Mouse (Mus musculus): ENCODE measurements around the gene Gcnt2. TPM values are rescaled to one million over a fixed set of nuclear protein-coding genes. Genes with fewer than 3 reads are reported as not detected.

Gcnt2 gene
- polyA plus RNA-seq, 1 experiment from 2014 or later: 7.4 TPM

GRCm38 (mm10) chr13:40932573-40932972 lies 73.0 kb downstream of the Gcnt2 start:
- H3K4me3 ChIP-seq (ENCODE audit: low read depth, low read length): no peak overlapping the region
- H3K27ac ChIP-seq (ENCODE audit: low read depth, low read length): no peak overlapping the region
- ATAC-seq (ENCODE audit: low FRiP score): no peak
- no peak overlapping the region for H3K4me2 ChIP-seq (replicated peaks; ENCODE audit: low read depth, low read length)
- no peaks in the 10 kb centered on the region for H3K4me1 ChIP-seq (replicated peaks; ENCODE audit: control insufficient read depth, insufficient read depth, low read length)
- H3K27me3 ChIP-seq (ENCODE audit: control insufficient read depth, insufficient read depth, low read length): no peaks in the 10 kb centered on the region
- no peak for DNase-seq (ENCODE audit: low spot score)
- H3K36me3 ChIP-seq (ENCODE audit: control insufficient read depth, insufficient read depth, low read length): no peaks in the 10 kb centered on the region
- 88% methylated on average over 5 of the region's 5 CpGs for WGBS
- H3K9me3 ChIP-seq (ENCODE audit: control insufficient read depth, low read length): no peaks in the 10 kb centered on the region
- H3K9ac ChIP-seq (ENCODE audit: low read depth, low read length): no peak overlapping the region

GRCm38 (mm10) chr13:40934341-40934740 lies 74.8 kb downstream of the Gcnt2 start:
- ATAC-seq (ENCODE audit: low FRiP score): no peak
- Histone ChIP-seq H3K27me3 (ENCODE audit: control insufficient read depth, insufficient read depth, low read length) (no peaks in the 10 kb centered on the region), H3K4me2 (replicated peaks; ENCODE audit: low read depth, low read length) (no peak overlapping the region), H3K9me3 (ENCODE audit: control insufficient read depth, low read length) (no peaks in the 10 kb centered on the region), H3K4me3 (ENCODE audit: low read depth, low read length) (no peak overlapping the region), H3K4me1 (replicated peaks; ENCODE audit: control insufficient read depth, insufficient read depth, low read length) (no peaks in the 10 kb centered on the region), H3K36me3 (ENCODE audit: control insufficient read depth, insufficient read depth, low read length) (no peaks in the 10 kb centered on the region), H3K9ac (ENCODE audit: low read depth, low read length) (no peak overlapping the region), H3K27ac (ENCODE audit: low read depth, low read length) (no peak overlapping the region)
- 76% methylated on average over 3 of the region's 3 CpGs for WGBS
- no peak for DNase-seq (ENCODE audit: low spot score)

GRCm38 (mm10) chr13:40937586-40937985 lies 78.0 kb downstream of the Gcnt2 start:
- H3K4me2 ChIP-seq (replicated peaks; ENCODE audit: low read depth, low read length): no peak overlapping the region
- no peak overlapping the region for H3K27ac ChIP-seq (ENCODE audit: low read depth, low read length)
- DNase-seq (ENCODE audit: low spot score) (no peak), ATAC-seq (ENCODE audit: low FRiP score) (no peak)
- no peak overlapping the region for H3K4me3 ChIP-seq (ENCODE audit: low read depth, low read length)
- no peaks in the 10 kb centered on the region for H3K4me1 ChIP-seq (replicated peaks; ENCODE audit: control insufficient read depth, insufficient read depth, low read length)
- 61% methylated on average over 5 of the region's 5 CpGs for WGBS
- no peak overlapping the region for H3K9ac ChIP-seq (ENCODE audit: low read depth, low read length)
- H3K36me3 ChIP-seq (ENCODE audit: control insufficient read depth, insufficient read depth, low read length): no peaks in the 10 kb centered on the region
- no peaks in the 10 kb centered on the region for H3K27me3 ChIP-seq (ENCODE audit: control insufficient read depth, insufficient read depth, low read length)
- no peaks in the 10 kb centered on the region for H3K9me3 ChIP-seq (ENCODE audit: control insufficient read depth, low read length)

- no peaks in the 10 kb centered on the region for H3K4me1 ChIP-seq (replicated peaks; ENCODE audit: control insufficient read depth, insufficient read depth, low read length)
- no peak for DNase-seq (ENCODE audit: low spot score)
Observed at GRCm38 (mm10) chr13:40938485-40939357, 79.2 kb downstream of the Gcnt2 start.

GRCm38 (mm10) chr13:40943066-40943465 lies 83.5 kb downstream of the Gcnt2 start:
- H3K4me1 ChIP-seq (replicated peaks; ENCODE audit: control insufficient read depth, insufficient read depth, low read length): no peaks in the 10 kb centered on the region
- H3K27me3 ChIP-seq (ENCODE audit: control insufficient read depth, insufficient read depth, low read length): no peaks in the 10 kb centered on the region
- no peak overlapping the region for H3K27ac ChIP-seq (ENCODE audit: low read depth, low read length)
- ATAC-seq (ENCODE audit: low FRiP score) (no peak), DNase-seq (ENCODE audit: low spot score) (no peak)
- no peak overlapping the region for H3K9ac ChIP-seq (ENCODE audit: low read depth, low read length)
- no peak overlapping the region for H3K4me3 ChIP-seq (ENCODE audit: low read depth, low read length)
- no peak overlapping the region for H3K4me2 ChIP-seq (replicated peaks; ENCODE audit: low read depth, low read length)
- WGBS: 90% methylated on average over 1 of the region's 1 CpGs
- H3K9me3 ChIP-seq (ENCODE audit: control insufficient read depth, low read length): no peaks in the 10 kb centered on the region
- no peaks in the 10 kb centered on the region for H3K36me3 ChIP-seq (ENCODE audit: control insufficient read depth, insufficient read depth, low read length)

More at GRCm38 (mm10) chr13:40938485-40939357, 79.2 kb downstream of the Gcnt2 start:
- 88% methylated on average over 11 of the region's 11 CpGs for WGBS
- no peak overlapping the region for H3K27ac ChIP-seq (ENCODE audit: low read depth, low read length)
- H3K9ac ChIP-seq (ENCODE audit: low read depth, low read length): no peak overlapping the region
- H3K27me3 ChIP-seq (ENCODE audit: control insufficient read depth, insufficient read depth, low read length): no peaks in the 10 kb centered on the region
- no peak for ATAC-seq (ENCODE audit: low FRiP score)
- H3K9me3 ChIP-seq (ENCODE audit: control insufficient read depth, low read length): no peaks in the 10 kb centered on the region
- no peak overlapping the region for H3K4me3 ChIP-seq (ENCODE audit: low read depth, low read length)
- H3K36me3 ChIP-seq (ENCODE audit: control insufficient read depth, insufficient read depth, low read length): no peaks in the 10 kb centered on the region
- H3K4me2 ChIP-seq (replicated peaks; ENCODE audit: low read depth, low read length): no peak overlapping the region

- H3K9me3 ChIP-seq (ENCODE audit: control insufficient read depth, low read length): no peaks in the 10 kb centered on the region
- H3K4me2 ChIP-seq (replicated peaks; ENCODE audit: low read depth, low read length): no peak overlapping the region
- no peaks in the 10 kb centered on the region for H3K27me3 ChIP-seq (ENCODE audit: control insufficient read depth, insufficient read depth, low read length)
- DNase-seq (ENCODE audit: low spot score): no peak
- 71% methylated on average over 5 of the region's 5 CpGs for WGBS
- no peak for ATAC-seq (ENCODE audit: low FRiP score)
- H3K27ac ChIP-seq (ENCODE audit: low read depth, low read length): no peak overlapping the region
- H3K9ac ChIP-seq (ENCODE audit: low read depth, low read length): no peak overlapping the region
- no peak overlapping the region for H3K4me3 ChIP-seq (ENCODE audit: low read depth, low read length)
- no peaks in the 10 kb centered on the region for H3K36me3 ChIP-seq (ENCODE audit: control insufficient read depth, insufficient read depth, low read length)
- no peaks in the 10 kb centered on the region for H3K4me1 ChIP-seq (replicated peaks; ENCODE audit: control insufficient read depth, insufficient read depth, low read length)
Observed at GRCm38 (mm10) chr13:40943936-40944335, 84.4 kb downstream of the Gcnt2 start.

- Histone ChIP-seq H3K9ac (ENCODE audit: low read depth, low read length) (no peak overlapping the region), H3K4me3 (ENCODE audit: low read depth, low read length) (no peak overlapping the region), H3K27ac (ENCODE audit: low read depth, low read length) (no peak overlapping the region), H3K36me3 (ENCODE audit: control insufficient read depth, insufficient read depth, low read length) (no peaks in the 10 kb centered on the region), H3K4me1 (replicated peaks; ENCODE audit: control insufficient read depth, insufficient read depth, low read length) (no peaks in the 10 kb centered on the region), H3K9me3 (ENCODE audit: control insufficient read depth, low read length) (no peaks in the 10 kb centered on the region), H3K27me3 (ENCODE audit: control insufficient read depth, insufficient read depth, low read length) (no peaks in the 10 kb centered on the region), H3K4me2 (replicated peaks; ENCODE audit: low read depth, low read length) (no peak overlapping the region)
- 15% methylated on average over 3 of the region's 3 CpGs for WGBS
- ATAC-seq (ENCODE audit: low FRiP score) (no peak), DNase-seq (ENCODE audit: low spot score) (no peak)
Observed at GRCm38 (mm10) chr13:40944346-40944745, 84.8 kb downstream of the Gcnt2 start.

- no peaks in the 10 kb centered on the region for H3K4me1 ChIP-seq (replicated peaks; ENCODE audit: control insufficient read depth, insufficient read depth, low read length)
- DNase-seq (ENCODE audit: low spot score): no peak
- no peaks in the 10 kb centered on the region for H3K36me3 ChIP-seq (ENCODE audit: control insufficient read depth, insufficient read depth, low read length)
- ATAC-seq (ENCODE audit: low FRiP score): no peak
- no peak overlapping the region for H3K9ac ChIP-seq (ENCODE audit: low read depth, low read length)
- 90% methylated on average over 3 of the region's 3 CpGs for WGBS
- H3K4me2 ChIP-seq (replicated peaks; ENCODE audit: low read depth, low read length): no peak overlapping the region
- H3K4me3 ChIP-seq (ENCODE audit: low read depth, low read length): no peak overlapping the region
- no peaks in the 10 kb centered on the region for H3K27me3 ChIP-seq (ENCODE audit: control insufficient read depth, insufficient read depth, low read length)
- H3K9me3 ChIP-seq (ENCODE audit: control insufficient read depth, low read length): no peaks in the 10 kb centered on the region
- H3K27ac ChIP-seq (ENCODE audit: low read depth, low read length): no peak overlapping the region
Observed at GRCm38 (mm10) chr13:40946513-40946912, 87.0 kb downstream of the Gcnt2 start.

GRCm38 (mm10) chr13:40947538-40948205 lies 88.1 kb downstream of the Gcnt2 start:
- Histone ChIP-seq H3K4me1 (replicated peaks; ENCODE audit: control insufficient read depth, insufficient read depth, low read length) (no peaks in the 10 kb centered on the region), H3K27me3 (ENCODE audit: control insufficient read depth, insufficient read depth, low read length) (no peaks in the 10 kb centered on the region), H3K9me3 (ENCODE audit: control insufficient read depth, low read length) (no peaks in the 10 kb centered on the region), H3K4me3 (ENCODE audit: low read depth, low read length) (no peak overlapping the region), H3K27ac (ENCODE audit: low read depth, low read length) (no peak overlapping the region), H3K36me3 (ENCODE audit: control insufficient read depth, insufficient read depth, low read length) (no peaks in the 10 kb centered on the region), H3K4me2 (replicated peaks; ENCODE audit: low read depth, low read length) (no peak overlapping the region), H3K9ac (ENCODE audit: low read depth, low read length) (no peak overlapping the region)
- 88% methylated on average over 7 of the region's 7 CpGs for WGBS
- DNase-seq (ENCODE audit: low spot score) (no peak), ATAC-seq (ENCODE audit: low FRiP score) (no peak)

Data from hindbrain, embryonic 11.5 days (tissue).